Mouse (Mus musculus) monocyte, adult 5-6 weeks (primary cell): ENCODE measurements around the gene Csnk1d. TPM values are rescaled to one million over a fixed set of nuclear protein-coding genes. Genes with fewer than 3 reads are reported as not detected.

Experiments
- ATAC-seq: fragments of 153-309, 156-312 bp; replicated peaks from 2 replicates; pipeline ENCODE4 v1.8.0; 2017; ENCODE audit warnings: mild to moderate bottlenecking; ENCODE audit not compliant: low TSS enrichment, insufficient number of reproducible peaks, severe bottlenecking, poor library complexity, low FRiP score
- total RNA-seq: library from RNA; stranded (forward); fragments of 200-1000, 200-491, 200-594 nt; gene quantifications from 3 replicates; pipeline ENCODE4 v1.2.3, GENCODE M21; 2017

Gene Csnk1d
- total RNA-seq, 1 experiment from 2014 or later, result 146 TPM

DNA sequence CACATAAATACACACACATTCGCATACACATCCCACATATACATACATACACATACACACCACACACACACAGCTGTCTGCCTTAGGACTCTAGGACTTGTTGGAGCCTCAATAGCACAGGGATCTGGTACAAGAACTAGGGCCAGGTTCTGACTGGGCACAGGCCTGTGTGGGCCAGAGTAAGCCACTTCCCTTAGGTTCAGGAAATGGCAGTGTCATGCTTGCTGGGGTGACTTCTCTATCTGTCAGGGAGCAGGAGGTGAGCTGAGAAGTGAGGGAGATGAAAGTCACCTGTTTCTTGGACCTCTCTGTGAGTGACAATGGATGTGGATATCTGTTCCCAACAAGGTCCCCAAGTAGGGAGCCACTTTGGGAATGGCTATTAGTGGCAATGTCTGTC lies 53.2 kb downstream of the Csnk1d start:
- peak; percentile 47 for ATAC-seq

DNA sequence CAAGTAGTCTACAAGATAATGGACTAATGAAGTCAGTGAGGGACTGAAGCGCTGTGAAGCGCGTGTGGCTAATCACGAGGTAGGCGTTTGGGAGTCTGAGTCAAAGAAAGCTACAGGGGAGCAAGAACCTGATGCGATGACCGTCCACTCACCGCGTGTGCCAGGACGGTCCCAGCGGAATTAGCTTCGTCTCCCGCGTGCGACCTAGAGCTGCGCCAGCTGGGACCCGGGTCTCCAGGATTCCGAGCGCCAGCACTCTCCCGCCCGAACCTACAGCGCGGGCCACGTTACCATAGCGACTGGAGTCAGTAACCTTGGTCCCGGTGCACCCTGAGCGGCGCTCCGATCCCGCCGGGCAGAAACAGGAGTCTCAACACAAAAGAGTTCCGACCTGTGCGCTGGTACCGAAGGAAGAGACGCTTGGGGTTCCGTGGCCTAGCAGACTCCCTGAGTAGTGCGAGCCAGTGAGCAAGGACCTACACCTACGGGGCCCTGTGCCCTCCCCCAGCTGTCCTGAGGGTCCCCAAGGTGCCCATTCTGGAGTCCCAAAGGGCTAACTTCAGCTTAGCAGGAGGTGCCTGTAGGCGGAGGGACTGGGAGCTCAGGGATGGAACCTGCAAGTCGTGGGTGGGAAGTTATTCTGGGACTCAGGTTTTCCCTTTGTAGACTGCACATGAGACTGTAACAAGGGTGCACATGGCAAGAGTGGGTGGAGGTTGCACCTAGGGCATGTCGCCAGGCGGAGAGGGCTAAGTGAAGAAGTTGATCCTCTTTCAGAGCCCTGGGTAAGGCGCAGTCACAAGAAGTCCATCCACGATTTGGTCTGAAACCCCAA lies 58.3 kb downstream of the Csnk1d start, which contains the start of gene Ccdc57:
Gene Ccdc57 (minus strand): TSS at position 309 of the 835 bp plus-strand sequence.
- ATAC-seq, result peak; percentile 98

DNA sequence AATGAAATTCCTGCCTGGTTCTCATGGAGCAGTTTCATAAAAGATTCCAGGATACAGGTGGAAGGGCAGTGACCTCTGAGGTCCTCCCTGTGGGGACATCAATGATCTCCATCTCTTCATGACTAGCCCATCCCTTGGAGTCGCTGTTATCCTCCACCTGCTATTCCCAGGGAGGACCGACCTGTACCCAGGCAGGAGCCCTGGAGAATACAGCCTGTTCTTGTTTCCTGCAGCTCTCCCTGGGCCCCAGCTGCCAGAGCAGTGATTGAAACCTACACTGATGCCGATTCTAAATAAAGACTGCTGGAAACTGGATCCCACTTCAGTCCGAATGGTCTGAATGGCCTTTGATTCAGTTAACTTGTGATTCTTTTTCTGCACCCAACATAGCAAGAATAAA lies 59.7 kb downstream of the Csnk1d start:
- ATAC-seq, result no peak

DNA sequence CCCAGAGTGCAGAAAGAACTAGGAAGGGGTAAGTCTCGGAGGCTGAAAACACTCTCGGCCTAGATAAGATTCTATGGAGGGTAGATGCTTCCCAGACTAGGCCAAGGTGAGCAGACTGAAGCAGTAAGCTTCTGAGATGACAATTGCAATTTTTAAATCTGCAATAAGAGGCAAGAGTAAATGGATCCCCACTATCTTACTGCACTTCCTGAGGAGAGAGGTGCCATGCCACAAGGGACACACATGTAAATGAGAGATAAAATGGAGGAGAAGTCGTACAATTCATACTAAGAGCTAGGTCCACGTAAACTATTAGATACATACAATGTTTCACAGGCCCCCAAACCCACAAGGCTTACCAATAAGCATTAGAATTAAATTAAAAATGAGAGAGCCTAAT lies 62.7 kb downstream of the Csnk1d start:
- no peak for ATAC-seq

DNA sequence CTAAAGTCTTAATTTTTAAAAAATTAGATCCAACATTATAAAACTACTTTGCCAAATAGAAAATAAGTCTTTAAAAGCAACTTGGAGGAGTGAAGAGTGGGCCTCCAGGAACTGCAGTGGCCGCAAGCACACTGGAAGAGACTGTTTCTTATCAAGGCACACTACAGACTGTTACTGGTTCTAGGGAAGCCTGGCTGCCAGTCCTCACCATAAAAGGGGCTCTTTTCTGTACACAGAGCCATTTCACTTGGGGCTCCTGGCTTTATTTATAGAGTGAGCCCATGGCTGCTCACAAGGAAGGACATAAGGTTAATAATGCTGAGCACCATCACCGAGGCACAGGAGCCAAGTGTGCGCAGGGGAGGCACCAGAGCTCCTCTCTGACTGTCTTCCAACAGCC lies 68.6 kb downstream of the Csnk1d start:
- no peak for ATAC-seq

DNA sequence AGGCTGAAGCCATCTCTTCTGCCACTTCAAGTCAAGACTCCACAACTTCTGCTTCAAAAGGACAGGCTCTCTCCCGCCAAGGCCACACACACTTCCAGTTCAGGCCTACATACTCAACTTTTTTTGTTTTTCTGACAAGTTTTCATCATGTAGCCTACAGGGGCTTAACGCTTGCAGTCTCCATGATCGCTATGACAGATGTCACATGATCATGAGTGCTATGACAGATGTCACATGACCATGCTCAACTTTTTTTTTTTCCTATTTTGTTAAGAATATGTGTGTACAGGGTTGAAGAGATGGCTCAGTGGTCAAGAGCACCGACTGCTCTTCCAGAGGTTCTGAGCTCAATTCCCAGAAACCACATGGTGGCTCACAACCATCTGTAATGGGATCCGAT lies 73.4 kb downstream of the Csnk1d start:
- ATAC-seq, result no peak

DNA sequence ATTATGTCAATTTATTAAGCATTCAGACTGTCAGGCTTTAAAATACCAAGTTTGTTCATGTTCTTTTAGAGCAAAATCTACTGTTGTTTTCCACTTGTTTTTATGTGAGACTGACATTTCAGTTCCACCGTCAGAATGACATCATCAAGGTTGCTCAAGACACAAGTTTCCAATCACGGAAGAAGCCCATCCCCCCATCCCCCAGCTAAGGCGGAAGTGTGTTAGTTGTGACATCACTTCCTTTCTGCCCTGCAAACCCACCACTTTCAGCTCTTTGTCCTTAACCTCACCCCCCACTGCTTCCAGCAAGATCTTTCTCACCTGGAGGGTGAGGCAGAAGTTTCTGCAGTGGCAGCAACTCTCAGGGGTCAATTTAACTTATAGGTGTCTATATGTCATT lies 74.7 kb downstream of the Csnk1d start:
- peak; percentile 98 for ATAC-seq

DNA sequence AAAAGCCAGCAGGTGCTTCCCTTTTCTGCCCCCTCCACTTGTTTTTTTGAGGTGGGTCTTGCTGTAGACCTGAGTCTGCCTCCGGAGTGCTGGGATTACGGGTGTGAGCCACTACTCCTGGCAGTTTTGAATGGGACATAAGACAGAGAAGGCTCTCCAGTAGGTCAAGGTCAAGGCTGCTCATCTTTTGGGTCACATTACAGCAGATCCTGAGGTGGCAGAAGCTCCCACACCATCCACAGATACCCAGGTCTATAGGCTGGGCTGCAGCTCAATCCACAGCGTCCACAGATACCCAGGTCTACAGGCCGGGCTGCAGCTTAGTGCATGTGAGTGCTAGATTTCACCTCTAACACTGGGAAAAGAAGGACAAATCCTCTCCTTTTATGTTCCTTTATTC lies 77.3 kb downstream of the Csnk1d start:
- ATAC-seq, result no peak

Other genes starting within 250 kb of the Csnk1d start
- 2.3 to 66.8 TPM (median 12.5 TPM) in 3 replicates for gene Hmga1b, start 228.5 kb downstream of the Csnk1d start, total RNA-seq
- 1.0 to 3.9 TPM (median 1.2 TPM) in 3 replicates for gene Rfng, start 207.1 kb downstream of the Csnk1d start, total RNA-seq
- gene Gps1, start 207.1 kb downstream of the Csnk1d start, total RNA-seq, result 55.0 to 59.6 TPM (median 55.7 TPM) in 3 replicates
- gene Dus1l, start 194.9 kb downstream of the Csnk1d start, total RNA-seq, result 25.1 to 42.4 TPM (median 31.8 TPM) in 3 replicates
- gene Fasn, start 166.8 kb downstream of the Csnk1d start, total RNA-seq, result 13.2 to 26.4 TPM (median 13.5 TPM) in 3 replicates
- 0.39 to 0.57 TPM in 2 of 3 replicates, not detected in the other for gene Ccdc57, start 58.5 kb downstream of the Csnk1d start, total RNA-seq
- gene Slc16a3, start 42.9 kb downstream of the Csnk1d start, total RNA-seq, result 74.0 to 101 TPM (median 95.1 TPM) in 3 replicates
- 21.2 to 56.5 TPM (median 31.1 TPM) in 3 replicates for gene Cd7, start 48.1 kb upstream of the Csnk1d start, total RNA-seq
- gene Sectm1b, start 72.2 kb upstream of the Csnk1d start, total RNA-seq, result not detected in 3 replicates
- not detected in 3 replicates for gene Sectm1a, start 89.9 kb upstream of the Csnk1d start, total RNA-seq
- not detected in 3 replicates for gene Tex19.2, start 127.3 kb upstream of the Csnk1d start, total RNA-seq
- not detected in 3 replicates for gene Tex19.1, start 154.8 kb upstream of the Csnk1d start, total RNA-seq
- not detected in 3 replicates for gene Uts2r, start 168.9 kb upstream of the Csnk1d start, total RNA-seq
- gene Hexdc, start 213.1 kb upstream of the Csnk1d start, total RNA-seq, result 1.4 to 3.2 TPM (median 3.1 TPM) in 3 replicates
- gene Ogfod3, start 213.4 kb upstream of the Csnk1d start, total RNA-seq, result 2.8 to 4.8 TPM (median 3.1 TPM) in 3 replicates
- gene Cybc1, start 238.0 kb upstream of the Csnk1d start, total RNA-seq, result 71.9 to 94.3 TPM (median 75.7 TPM) in 3 replicates
- gene Narf, start 245.9 kb upstream of the Csnk1d start, total RNA-seq, result 22.3 to 24.0 TPM (median 22.5 TPM) in 3 replicates